Mouse (Mus musculus) G1E-ER4 (cell line): ENCODE results near the gene Prickle2. TPM values are rescaled to one million over a fixed set of nuclear protein-coding genes. Genes with fewer than 3 reads are reported as not detected.

Experiments used
- GATA1 ChIP-seq: IDR thresholded peaks from one replicate; pipeline ENCODE4 v1.8.0; 2012; ENCODE audit warnings: low read length, inconsistent platforms
- polyA plus RNA-seq: library from polyadenylated mRNA; stranded (reverse); fragments of >175 nt; gene quantifications from 2 replicates; pipeline ENCODE4 v1.2.3, GENCODE M21; 2012

Gene Prickle2
- polyA plus RNA-seq, 1 experiment: not detected

- no peak for TF ChIP-seq GATA1
Observed at GRCm38 (mm10) chr6:92460750-92461149, 245.2 kb downstream of the Prickle2 start.

- TF ChIP-seq GATA1: no peak
Observed at GRCm38 (mm10) chr6:92458026-92458425, 247.9 kb downstream of the Prickle2 start.

GRCm38 (mm10) chr6:92451421-92451820, 254.5 kb downstream of the Prickle2 start:
- no peak for TF ChIP-seq GATA1

- TF ChIP-seq GATA1: no peak
Observed at GRCm38 (mm10) chr6:92449956-92450355, 256.0 kb downstream of the Prickle2 start.

GRCm38 (mm10) chr6:92446662-92447061, 259.3 kb downstream of the Prickle2 start:
- no peak for TF ChIP-seq GATA1

GRCm38 (mm10) chr6:92441205-92441604, 264.8 kb downstream of the Prickle2 start:
- no peak for TF ChIP-seq GATA1

GRCm38 (mm10) chr6:92440251-92440650, 265.7 kb downstream of the Prickle2 start:
- TF ChIP-seq GATA1: no peak

GRCm38 (mm10) chr6:92432146-92432545, 273.8 kb downstream of the Prickle2 start:
- TF ChIP-seq GATA1: no peak

GRCm38 (mm10) chr6:92427406-92428171, 278.4 kb downstream of the Prickle2 start:
- no peak for TF ChIP-seq GATA1

- no peak for TF ChIP-seq GATA1
Observed at GRCm38 (mm10) chr6:92425901-92426300, 280.1 kb downstream of the Prickle2 start.

- no peak for TF ChIP-seq GATA1
Observed at GRCm38 (mm10) chr6:92425476-92425875, 280.5 kb downstream of the Prickle2 start.

- no peak for TF ChIP-seq GATA1
Observed at GRCm38 (mm10) chr6:92424991-92425390, 281.0 kb downstream of the Prickle2 start.

GRCm38 (mm10) chr6:92422286-92422685, 283.7 kb downstream of the Prickle2 start:
- TF ChIP-seq GATA1: no peak

- TF ChIP-seq GATA1: no peak
Observed at GRCm38 (mm10) chr6:92420106-92420505, 285.8 kb downstream of the Prickle2 start.

- no peak for TF ChIP-seq GATA1
Observed at GRCm38 (mm10) chr6:92415405-92415755, 290.6 kb downstream of the Prickle2 start.

- TF ChIP-seq GATA1: no peak
Observed at GRCm38 (mm10) chr6:92414478-92415404, 291.2 kb downstream of the Prickle2 start.

- no peak for TF ChIP-seq GATA1
Observed at GRCm38 (mm10) chr6:92413982-92414381, 292.0 kb downstream of the Prickle2 start.

- no peak for TF ChIP-seq GATA1
Observed at GRCm38 (mm10) chr6:92409788-92410187, 296.2 kb downstream of the Prickle2 start.
